8 mouse cellular contexts compared by ENCODE assay signal in genomic region chr2:32574901-32575585, GRCm38 (mm10). TPM values are rescaled to one million over a fixed set of nuclear protein-coding genes. Genes with fewer than 3 reads are reported as not detected.
DNase-seq lines count a peak whose midpoint lies in the region; ATAC-seq and TF ChIP-seq lines count a peak whose summit lies in the region.

No protein-coding gene starts in this region.

- peaks cover 16% of the 10 kb centered on the region for H3K36me3 ChIP-seq in heart, embryonic 13.5 days
- H3K36me3 ChIP-seq in liver, postnatal 0 days (replicated peaks; ENCODE audit: insufficient read depth, low read length) = peaks cover 5% of the 10 kb centered on the region; the same call in 1 of the 2 replicates
- H3K36me3 ChIP-seq in neural tube, embryonic 14.5 days (ENCODE audit: control insufficient read depth, insufficient read depth, low read length) = no peaks in the 10 kb centered on the region

- H3K4me2 ChIP-seq in heart, embryonic 13.5 days = peak overlapping the region; percentile 72
- peak overlapping the region; percentile 61 for H3K4me2 ChIP-seq in liver, postnatal 0 days (ENCODE audit: low read depth, low read length)
- H3K4me2 ChIP-seq in neural tube, embryonic 14.5 days (ENCODE audit: low read depth, low read length) = peak overlapping the region; percentile 94

- no peak for TF ChIP-seq EP300 in liver, postnatal 0 days (IDR thresholded peaks at IDR 0.05; ENCODE audit: low read depth)

- ATAC-seq in heart, embryonic 13.5 days (ENCODE audit: extremely low read depth, insufficient number of reproducible peaks, low FRiP score, low TSS enrichment) = no peak
- ATAC-seq in liver, postnatal 0 days = no peak
- peak; percentile 38; the same call in 1 of the 2 replicates for ATAC-seq in neural tube, embryonic 14.5 days (ENCODE audit: low read depth)
- ATAC-seq in erythroid progenitor cell, adult 5-6 weeks (replicated peaks; ENCODE audit: low FRiP score, poor library complexity, severe bottlenecking) = no peak

- peak; percentile 79 for TF ChIP-seq CTCF in cortical plate, adult 2 months (IDR thresholded peaks at IDR 0.05; ENCODE audit: extremely low read depth, insufficient read depth, low read length)
- TF ChIP-seq CTCF in liver, postnatal 0 days (IDR thresholded peaks at IDR 0.05; ENCODE audit: low read depth) = peak; percentile 73

- peak overlapping the region; percentile 50 for H3K4me3 ChIP-seq in cortical plate, adult 2 months (ENCODE audit: insufficient read depth, low read length)
- peak overlapping the region; percentile 44 for H3K4me3 ChIP-seq in heart, embryonic 13.5 days
- H3K4me3 ChIP-seq in liver, postnatal 0 days (ENCODE audit: low read depth, low read length) = peak overlapping the region; percentile 11; the same call in 1 of the 2 replicates
- H3K4me3 ChIP-seq in neural tube, embryonic 14.5 days (ENCODE audit: low read depth, low read length) = peak overlapping the region; percentile 43

- H3K9ac ChIP-seq in heart, embryonic 13.5 days = peak overlapping the region; percentile 66
- H3K9ac ChIP-seq in liver, postnatal 0 days (replicated peaks) = no peak overlapping the region
- H3K9ac ChIP-seq in neural tube, embryonic 14.5 days (replicated peaks; ENCODE audit: low read depth, low read length) = peak overlapping the region; percentile 59

- peaks cover 50% of the 10 kb centered on the region for H3K27me3 ChIP-seq in heart, embryonic 13.5 days (replicated peaks)
- peaks cover 16% of the 10 kb centered on the region for H3K27me3 ChIP-seq in liver, postnatal 0 days (ENCODE audit: insufficient read depth, low read length)
- H3K27me3 ChIP-seq in neural tube, embryonic 14.5 days (ENCODE audit: control insufficient read depth, insufficient read depth, low read length) = no peaks in the 10 kb centered on the region

- 3% methylated on average over 26 of the region's 26 CpGs for WGBS in heart, embryonic 13.5 days
- 4% methylated on average over 26 of the region's 26 CpGs for WGBS in liver, postnatal 0 days (ENCODE audit: insufficient replicate concordance)
- WGBS in neural tube, embryonic 14.5 days = 2% methylated on average over 26 of the region's 26 CpGs

- H3K9me3 ChIP-seq in heart, embryonic 13.5 days = no peaks in the 10 kb centered on the region
- no peaks in the 10 kb centered on the region for H3K9me3 ChIP-seq in liver, postnatal 0 days (ENCODE audit: low read length)
- no peaks in the 10 kb centered on the region for H3K9me3 ChIP-seq in neural tube, embryonic 14.5 days (ENCODE audit: control insufficient read depth, low read length)

- no peak for TF ChIP-seq POLR2A in cortical plate, adult 2 months (IDR thresholded peaks at IDR 0.05; ENCODE audit: extremely low read depth, insufficient read depth, low read length)

- H3K4me1 ChIP-seq in cortical plate, adult 2 months (ENCODE audit: control insufficient read depth, insufficient read depth, low read length) = peaks cover 5% of the 10 kb centered on the region; the same call in 1 of the 2 replicates
- peaks cover 29% of the 10 kb centered on the region for H3K4me1 ChIP-seq in heart, embryonic 13.5 days
- peaks cover 15% of the 10 kb centered on the region; the same call in 1 of the 2 replicates for H3K4me1 ChIP-seq in liver, postnatal 0 days (ENCODE audit: insufficient read depth)
- peaks cover 11% of the 10 kb centered on the region for H3K4me1 ChIP-seq in neural tube, embryonic 14.5 days (ENCODE audit: control insufficient read depth, insufficient read depth, low read length)

- peak overlapping the region; percentile 15; the same call in 1 of the 2 replicates for H3K27ac ChIP-seq in cortical plate, adult 2 months (ENCODE audit: insufficient read depth, low read length)
- H3K27ac ChIP-seq in heart, embryonic 13.5 days (replicated peaks) = no peak overlapping the region
- no peak overlapping the region for H3K27ac ChIP-seq in liver, postnatal 0 days (ENCODE audit: low read depth)
- peak overlapping the region; percentile 23; the same call in 1 of the 2 replicates for H3K27ac ChIP-seq in neural tube, embryonic 14.5 days (ENCODE audit: low read depth, low read length)

- DNase-seq in urinary bladder, postnatal 14 days (ENCODE audit: low spot score) = peak; percentile 45
- no peak for DNase-seq in urinary bladder, postnatal 4 days (ENCODE audit: low spot score in 2 of 2)
- peak; percentile 73 to 74 for DNase-seq in kidney, postnatal 4 days
- peak; percentile 58 for DNase-seq in liver, postnatal 0 days

RNA-seq across cellular contexts. Expression of gene 9430097D07Rik, which starts 0.4 kb away (rescaled TPM):
- polyA plus RNA-seq in cortical plate, adult 2 months (2012; rRNA removed) = 1.0 TPM in 2 replicates
- 0.21 TPM in 1 of 2 replicates, not detected in the other for polyA plus RNA-seq in heart, embryonic 13.5 days (2015; fragmentation: Nextera tagmentation; extraction: Ambion mirVana)
- not detected in 2 replicates for polyA plus RNA-seq in liver, postnatal 0 days (2015; fragmentation: Nextera tagmentation; extraction: Ambion mirVana)
- polyA plus RNA-seq in neural tube, embryonic 14.5 days (2014; fragmentation: Nextera tagmentation; extraction: Ambion mirVana) = 0.98 and 1.2 TPM in 2 replicates
- not detected in 2 replicates for total RNA-seq in erythroid progenitor cell, adult 5-6 weeks (2015; ENCODE audit: low replicate concordance)
- 0.90 TPM in 1 of 2 replicates, not detected in the other for total RNA-seq in erythroid progenitor cell, adult 5-6 weeks (2017; ENCODE audit: low replicate concordance)

RNA-seq across cellular contexts. Expression of gene Pip5kl1, which starts 0.4 kb away (rescaled TPM):
- polyA plus RNA-seq in cortical plate, adult 2 months (2012; rRNA removed) = 31.3 and 37.6 TPM in 2 replicates
- 0.36 TPM in 1 of 2 replicates, not detected in the other for polyA plus RNA-seq in heart, embryonic 13.5 days (2015; fragmentation: Nextera tagmentation; extraction: Ambion mirVana)
- not detected in 2 replicates for polyA plus RNA-seq in liver, postnatal 0 days (2015; fragmentation: Nextera tagmentation; extraction: Ambion mirVana)
- polyA plus RNA-seq in neural tube, embryonic 14.5 days (2014; fragmentation: Nextera tagmentation; extraction: Ambion mirVana) = 12.4 and 17.1 TPM in 2 replicates
- total RNA-seq in erythroid progenitor cell, adult 5-6 weeks (2015; ENCODE audit: low replicate concordance) = not detected in 2 replicates
- total RNA-seq in erythroid progenitor cell, adult 5-6 weeks (2017; ENCODE audit: low replicate concordance) = not detected in 2 replicates

RNA-seq across cellular contexts. Expression of gene Dpm2, which starts 4.4 kb away (rescaled TPM):
- 153 and 155 TPM in 2 replicates for polyA plus RNA-seq in cortical plate, adult 2 months (2012; rRNA removed)
- polyA plus RNA-seq in heart, embryonic 13.5 days (2015; fragmentation: Nextera tagmentation; extraction: Ambion mirVana) = 72.9 and 81.4 TPM in 2 replicates
- polyA plus RNA-seq in liver, postnatal 0 days (2015; fragmentation: Nextera tagmentation; extraction: Ambion mirVana) = 37.0 and 41.7 TPM in 2 replicates
- polyA plus RNA-seq in neural tube, embryonic 14.5 days (2014; fragmentation: Nextera tagmentation; extraction: Ambion mirVana) = 143 and 157 TPM in 2 replicates
- 33.9 and 45.3 TPM in 2 replicates for total RNA-seq in erythroid progenitor cell, adult 5-6 weeks (2015; ENCODE audit: low replicate concordance)
- total RNA-seq in erythroid progenitor cell, adult 5-6 weeks (2017; ENCODE audit: low replicate concordance) = 11.8 and 21.1 TPM in 2 replicates

RNA-seq across cellular contexts. Expression of gene St6galnac4, which starts 11.9 kb away (rescaled TPM):
- 34.8 and 36.6 TPM in 2 replicates for polyA plus RNA-seq in cortical plate, adult 2 months (2012; rRNA removed)
- 37.6 and 38.7 TPM in 2 replicates for polyA plus RNA-seq in heart, embryonic 13.5 days (2015; fragmentation: Nextera tagmentation; extraction: Ambion mirVana)
- polyA plus RNA-seq in liver, postnatal 0 days (2015; fragmentation: Nextera tagmentation; extraction: Ambion mirVana) = 4.3 and 5.8 TPM in 2 replicates
- 30.4 and 35.1 TPM in 2 replicates for polyA plus RNA-seq in neural tube, embryonic 14.5 days (2014; fragmentation: Nextera tagmentation; extraction: Ambion mirVana)
- total RNA-seq in erythroid progenitor cell, adult 5-6 weeks (2015; ENCODE audit: low replicate concordance) = 2.9 and 3.8 TPM in 2 replicates
- total RNA-seq in erythroid progenitor cell, adult 5-6 weeks (2017; ENCODE audit: low replicate concordance) = 2.3 and 2.4 TPM in 2 replicates

RNA-seq across cellular contexts. Expression of gene St6galnac6, which starts 24.5 kb away (rescaled TPM):
- 101 and 110 TPM in 2 replicates for polyA plus RNA-seq in cortical plate, adult 2 months (2012; rRNA removed)
- polyA plus RNA-seq in heart, embryonic 13.5 days (2015; fragmentation: Nextera tagmentation; extraction: Ambion mirVana) = 24.8 and 29.1 TPM in 2 replicates
- 14.0 and 15.9 TPM in 2 replicates for polyA plus RNA-seq in liver, postnatal 0 days (2015; fragmentation: Nextera tagmentation; extraction: Ambion mirVana)
- polyA plus RNA-seq in neural tube, embryonic 14.5 days (2014; fragmentation: Nextera tagmentation; extraction: Ambion mirVana) = 5.2 and 5.4 TPM in 2 replicates
- total RNA-seq in erythroid progenitor cell, adult 5-6 weeks (2015; ENCODE audit: low replicate concordance) = not detected in 2 replicates
- 0.64 and 3.9 TPM in 2 replicates for total RNA-seq in erythroid progenitor cell, adult 5-6 weeks (2017; ENCODE audit: low replicate concordance)

Comparison
In these comparisons a context has a peak if more than half of its experiments do, and no peak if none do; other contexts are left out.
1. DNase-seq: peak in urinary bladder, postnatal 14 days (single experiment), kidney, postnatal 4 days (2 of 2) and liver, postnatal 0 days (single experiment); none in urinary bladder, postnatal 4 days (0 of 2).
2. H3K27ac ChIP-seq: peak in cortical plate, adult 2 months (single experiment) and neural tube, embryonic 14.5 days (single experiment); none in heart, embryonic 13.5 days (single experiment) and liver, postnatal 0 days (single experiment).
3. Peak in every context shown above with its lines, with median percentiles within 50 percentile points of each other: H3K4me3 ChIP-seq and H3K4me2 ChIP-seq.